Mouse (Mus musculus) forebrain, postnatal 0 days (tissue): ENCODE data around the gene Tead1. TPM values are rescaled to one million over a fixed set of nuclear protein-coding genes. Genes with fewer than 3 reads are reported as not detected.

Source experiments
- ATAC-seq: fragments of 200-750 bp; cut with Nextera tagmentation; 2 replicates; pipeline ENCODE4 v1.8.0; 2017; ENCODE audit warnings: mild to moderate bottlenecking, moderate library complexity
- DNase-seq: peaks from one replicate; pipeline ENCODE4 v3.0.0-alpha.2; 2015
- H3K27ac ChIP-seq: fragments of 300-500 bp; sonication (generic); 2 replicates; pipeline ENCODE4 v1.5.1; 2014; ENCODE audit warnings: low read depth, mild to moderate bottlenecking, antibody characterized with exemption, low read length, moderate library complexity, mixed read lengths
- H3K27me3 ChIP-seq: fragments of 300-500 bp; sonication (generic); 2 replicates; pipeline ENCODE4 v1.6.1; 2014; ENCODE audit warnings: mild to moderate bottlenecking, low read length, mixed read lengths; ENCODE audit not compliant: insufficient read depth
- H3K36me3 ChIP-seq: fragments of 300-500 bp; sonication (generic); 2 replicates; pipeline ENCODE4 v1.6.1; 2014; ENCODE audit warnings: mild to moderate bottlenecking, moderate library complexity; ENCODE audit not compliant: insufficient read depth
- H3K4me1 ChIP-seq: fragments of 300-500 bp; sonication (generic); 2 replicates; pipeline ENCODE4 v1.6.1; 2014; ENCODE audit warnings: antibody characterized with exemption; ENCODE audit not compliant: insufficient read depth
- H3K4me2 ChIP-seq: fragments of 300-500 bp; sonication (generic); 2 replicates; pipeline ENCODE4 v1.6.1; 2014; ENCODE audit warnings: low read depth, mild to moderate bottlenecking, moderate library complexity
- H3K4me3 ChIP-seq: fragments of 300-500 bp; sonication (generic); 2 replicates; pipeline ENCODE4 v1.5.1; 2014; ENCODE audit warnings: low read depth, low read length, mixed read lengths
- H3K9ac ChIP-seq: fragments of 300-500 bp; sonication (generic); 2 replicates; pipeline ENCODE4 v1.6.1; 2014; ENCODE audit warnings: mild to moderate bottlenecking
- H3K9me3 ChIP-seq: fragments of 300-500 bp; sonication (generic); 2 replicates; pipeline ENCODE4 v1.6.1; 2016; ENCODE audit warnings: low read length
- CTCF ChIP-seq: sonication (generic); IDR thresholded peaks from 2 replicates; pipeline ENCODE4 v1.5.1; 2016; ENCODE audit warnings: antibody characterized with exemption, control low read depth, low read depth
- WGBS: fragments of 180-500 bp; shearing (Covaris S2); extraction: QIAGEN DNeasy Blood & Tissue Kit; methylation state at CpG from one replicate; pipeline ENCODE4 v1.1.7; 2014; 5-methylcytosine and 5-hydroxymethylcytosine counted together
- polyA plus RNA-seq: library from polyadenylated mRNA; unstranded; fragments of >200 nt; fragmentation: Nextera tagmentation; extraction: Ambion mirVana; gene quantifications from 2 replicates; pipeline ENCODE4 v1.2.1, GENCODE M21; 2015
- total RNA-seq: library from RNA; depleted of rRNA; stranded (reverse); fragments of >200 nt; gene quantifications from 2 replicates; pipeline ENCODE4 v1.2.3, GENCODE M21; 2014

Gene Tead1
- total and polyA plus RNA-seq, 2 experiments from 2014 or later: 7.8 to 20.1 TPM

GRCm38 (mm10) chr7:112852149-112852839 is 173.2 kb downstream of the Tead1 start:
- no peak overlapping the region for H3K4me3 ChIP-seq
- no peak overlapping the region for H3K9ac ChIP-seq
- no peaks in the 10 kb centered on the region for H3K36me3 ChIP-seq
- WGBS: 55% methylated on average over 7 of the region's 7 CpGs
- no peak overlapping the region for H3K27ac ChIP-seq
- no peaks in the 10 kb centered on the region for H3K27me3 ChIP-seq
- no peaks in the 10 kb centered on the region for H3K9me3 ChIP-seq
- no peak for TF ChIP-seq CTCF
- H3K4me2 ChIP-seq: no peak overlapping the region
- peaks cover 16% of the 10 kb centered on the region; the same call in 1 of the 2 replicates for H3K4me1 ChIP-seq
- ATAC-seq (no peak), DNase-seq (no peak)

GRCm38 (mm10) chr7:112853857-112854256 is 174.7 kb downstream of the Tead1 start:
- 74% methylated on average over 4 of the region's 4 CpGs for WGBS
- peaks cover 16% of the 10 kb centered on the region; the same call in 1 of the 2 replicates for H3K4me1 ChIP-seq
- TF ChIP-seq CTCF: no peak
- no peaks in the 10 kb centered on the region for H3K36me3 ChIP-seq
- H3K9me3 ChIP-seq: no peaks in the 10 kb centered on the region
- H3K9ac ChIP-seq: no peak overlapping the region
- ATAC-seq: no peak
- no peak overlapping the region for H3K4me2 ChIP-seq
- no peak overlapping the region for H3K4me3 ChIP-seq
- DNase-seq: no peak
- no peaks in the 10 kb centered on the region for H3K27me3 ChIP-seq
- H3K27ac ChIP-seq: no peak overlapping the region

DNA sequence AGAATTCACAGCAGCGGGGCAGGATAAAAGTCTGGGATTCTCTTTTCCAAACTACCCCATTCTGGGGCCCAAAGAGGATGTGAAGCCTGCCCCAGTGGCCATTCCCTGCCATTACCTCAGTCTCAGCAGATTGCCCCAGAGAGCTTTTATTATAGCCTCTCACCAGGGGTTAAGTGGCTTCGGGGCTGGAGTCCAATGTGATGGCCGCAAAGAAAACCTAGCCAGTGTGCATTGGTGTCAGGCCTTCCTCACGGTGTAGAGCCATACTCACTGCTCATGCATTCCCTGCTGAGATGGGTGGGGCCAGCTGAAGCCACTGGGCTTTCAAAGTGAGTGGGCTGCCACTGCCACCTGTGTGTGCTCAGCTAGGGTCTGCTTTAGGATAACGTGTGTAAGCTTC is 175.4 kb downstream of the Tead1 start:
- H3K36me3 ChIP-seq: no peaks in the 10 kb centered on the region
- no peaks in the 10 kb centered on the region for H3K27me3 ChIP-seq
- no peak overlapping the region for H3K4me3 ChIP-seq
- no peaks in the 10 kb centered on the region for H3K9me3 ChIP-seq
- no peak for ATAC-seq
- no peak for DNase-seq
- H3K9ac ChIP-seq: no peak overlapping the region
- no peak overlapping the region for H3K4me2 ChIP-seq
- peak; percentile 41; the same call in 1 of the 2 replicates for TF ChIP-seq CTCF
- 26% methylated on average over 5 of the region's 5 CpGs for WGBS
- H3K4me1 ChIP-seq: peaks cover 16% of the 10 kb centered on the region; the same call in 1 of the 2 replicates
- no peak overlapping the region for H3K27ac ChIP-seq

GRCm38 (mm10) chr7:112855419-112855818 is 176.3 kb downstream of the Tead1 start:
- H3K9me3 ChIP-seq: no peaks in the 10 kb centered on the region
- no peak for TF ChIP-seq CTCF
- no peaks in the 10 kb centered on the region for H3K27me3 ChIP-seq
- peaks cover 16% of the 10 kb centered on the region; the same call in 1 of the 2 replicates for H3K4me1 ChIP-seq
- no peak overlapping the region for H3K4me2 ChIP-seq
- H3K4me3 ChIP-seq: no peak overlapping the region
- 0 out of 2 replicates have a peak overlapping the region, but pooled peaks have one; percentile 9 for H3K27ac ChIP-seq
- ATAC-seq: no peak
- WGBS: 57% methylated on average over 6 of the region's 6 CpGs
- no peaks in the 10 kb centered on the region for H3K36me3 ChIP-seq
- H3K9ac ChIP-seq: no peak overlapping the region
- DNase-seq: no peak

DNA sequence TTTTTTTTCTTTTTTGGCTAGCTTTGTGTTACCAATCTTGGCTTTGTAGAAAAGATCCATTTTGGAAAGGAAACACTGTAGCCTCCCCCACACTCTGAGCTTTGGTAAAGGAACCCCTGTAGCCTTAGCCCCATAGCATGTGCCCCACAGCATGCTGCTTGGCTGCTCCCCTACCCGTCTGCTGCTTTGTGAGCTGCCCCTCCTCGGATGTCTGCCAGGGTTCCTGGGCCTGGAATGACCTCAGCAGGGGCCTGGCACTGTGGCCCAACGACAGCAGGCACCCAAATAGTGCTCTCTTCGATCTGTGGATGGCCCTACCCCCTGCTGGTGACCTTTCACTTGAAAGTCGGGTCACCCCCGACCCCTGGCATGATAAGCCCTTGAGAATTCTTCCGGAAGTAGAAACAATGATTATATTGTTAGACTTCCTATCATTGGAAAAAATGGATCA is 177.0 kb downstream of the Tead1 start:
- TF ChIP-seq CTCF: no peak; the same call in 1 of the 2 replicates
- H3K9ac ChIP-seq: no peak overlapping the region
- H3K27me3 ChIP-seq: no peaks in the 10 kb centered on the region
- ATAC-seq (peak; percentile 71), DNase-seq (peak; percentile 43)
- WGBS: 23% methylated on average over 7 of the region's 7 CpGs
- no peak overlapping the region for H3K27ac ChIP-seq
- no peaks in the 10 kb centered on the region for H3K36me3 ChIP-seq
- H3K4me1 ChIP-seq: peaks cover 13% of the 10 kb centered on the region; the same call in 1 of the 2 replicates
- H3K9me3 ChIP-seq: no peaks in the 10 kb centered on the region
- H3K4me2 ChIP-seq: no peak overlapping the region
- H3K4me3 ChIP-seq: no peak overlapping the region

GRCm38 (mm10) chr7:112856583-112856982 is 177.5 kb downstream of the Tead1 start:
- no peak overlapping the region for H3K27ac ChIP-seq
- H3K4me1 ChIP-seq: peaks cover 9% of the 10 kb centered on the region; the same call in 1 of the 2 replicates
- no peak for TF ChIP-seq CTCF
- no peak overlapping the region for H3K4me3 ChIP-seq
- no peak overlapping the region for H3K4me2 ChIP-seq
- WGBS: 68% methylated on average over 10 of the region's 10 CpGs
- no peak overlapping the region for H3K9ac ChIP-seq
- DNase-seq: no peak
- 0 out of 2 replicates have a peak, but pooled peaks cover 3% of the 10 kb centered on the region for H3K36me3 ChIP-seq
- H3K27me3 ChIP-seq: no peaks in the 10 kb centered on the region
- H3K9me3 ChIP-seq: no peaks in the 10 kb centered on the region
- ATAC-seq: peak; percentile 35; the same call in 1 of the 2 replicates

- no peaks in the 10 kb centered on the region for H3K9me3 ChIP-seq
- no peak overlapping the region for H3K27ac ChIP-seq
- no peak overlapping the region for H3K9ac ChIP-seq
- 0 out of 2 replicates have a peak, but pooled peaks cover 6% of the 10 kb centered on the region for H3K36me3 ChIP-seq
- no peak for DNase-seq
- no peaks in the 10 kb centered on the region for H3K27me3 ChIP-seq
- WGBS: 96% methylated on average over 6 of the region's 6 CpGs
- TF ChIP-seq CTCF: no peak
- H3K4me1 ChIP-seq: peaks cover 8% of the 10 kb centered on the region; the same call in 1 of the 2 replicates
- no peak overlapping the region for H3K4me3 ChIP-seq
- ATAC-seq: no peak
- no peak overlapping the region for H3K4me2 ChIP-seq
Observed at GRCm38 (mm10) chr7:112859887-112860286, 180.8 kb downstream of the Tead1 start.
